Mouse (Mus musculus): ENCODE measurements around the gene Bach2. TPM values are rescaled to one million over a fixed set of nuclear protein-coding genes. Genes with fewer than 3 reads are reported as not detected.

Gene Bach2
- polyA plus RNA-seq, 1 experiment from 2014 or later, result 5.9 TPM

GRCm38 (mm10) chr4:32492834-32493233, 254.2 kb downstream of the Bach2 start:
- Histone ChIP-seq H3K27ac (no peak overlapping the region), H3K4me2 (ENCODE audit: low read length) (no peak overlapping the region), H3K4me3 (replicated peaks; ENCODE audit: low read depth, low read length) (no peak overlapping the region), H3K9ac (ENCODE audit: low read depth, low read length) (no peak overlapping the region), H3K27me3 (ENCODE audit: insufficient read depth, low read length) (no peaks in the 10 kb centered on the region), H3K9me3 (replicated peaks; ENCODE audit: low read length) (no peaks in the 10 kb centered on the region), H3K4me1 (replicated peaks; ENCODE audit: insufficient read depth, low read length) (no peaks in the 10 kb centered on the region), H3K36me3 (ENCODE audit: insufficient read depth, low read length) (no peaks in the 10 kb centered on the region)
- WGBS, result 82% methylated on average over 7 of the region's 7 CpGs
- DNase-seq (ENCODE audit: low spot score) (no peak), ATAC-seq (replicated peaks; ENCODE audit: low FRiP score, low read depth) (no peak; the same call in 1 of the 2 replicates)
- no peak for TF ChIP-seq CTCF (IDR thresholded peaks at IDR 0.05; ENCODE audit: low read depth)

GRCm38 (mm10) chr4:32501780-32502179, 263.2 kb downstream of the Bach2 start:
- no peak for ATAC-seq (replicated peaks; ENCODE audit: low FRiP score, low read depth)
- H3K36me3 ChIP-seq (ENCODE audit: insufficient read depth, low read length), result no peaks in the 10 kb centered on the region
- H3K4me2 ChIP-seq (ENCODE audit: low read length), result no peak overlapping the region
- WGBS, result 89% methylated on average over 8 of the region's 8 CpGs
- no peak overlapping the region for H3K27ac ChIP-seq
- H3K4me3 ChIP-seq (replicated peaks; ENCODE audit: low read depth, low read length), result no peak overlapping the region
- no peak for DNase-seq (ENCODE audit: low spot score)
- H3K9ac ChIP-seq (ENCODE audit: low read depth, low read length), result no peak overlapping the region
- no peaks in the 10 kb centered on the region for H3K4me1 ChIP-seq (replicated peaks; ENCODE audit: insufficient read depth, low read length)
- H3K9me3 ChIP-seq (replicated peaks; ENCODE audit: low read length), result no peaks in the 10 kb centered on the region
- no peaks in the 10 kb centered on the region for H3K27me3 ChIP-seq (ENCODE audit: insufficient read depth, low read length)
- no peak for TF ChIP-seq CTCF (IDR thresholded peaks at IDR 0.05; ENCODE audit: low read depth)

GRCm38 (mm10) chr4:32502181-32502580, 263.6 kb downstream of the Bach2 start:
- H3K27ac ChIP-seq, result no peak overlapping the region
- no peaks in the 10 kb centered on the region for H3K27me3 ChIP-seq (ENCODE audit: insufficient read depth, low read length)
- no peak overlapping the region for H3K9ac ChIP-seq (ENCODE audit: low read depth, low read length)
- H3K4me3 ChIP-seq (replicated peaks; ENCODE audit: low read depth, low read length), result no peak overlapping the region
- WGBS, result 91% methylated on average over 4 of the region's 4 CpGs
- TF ChIP-seq CTCF (IDR thresholded peaks at IDR 0.05; ENCODE audit: low read depth), result no peak
- no peak for ATAC-seq (replicated peaks; ENCODE audit: low FRiP score, low read depth)
- no peak for DNase-seq (ENCODE audit: low spot score)
- no peaks in the 10 kb centered on the region for H3K36me3 ChIP-seq (ENCODE audit: insufficient read depth, low read length)
- H3K4me2 ChIP-seq (ENCODE audit: low read length), result no peak overlapping the region
- no peaks in the 10 kb centered on the region for H3K9me3 ChIP-seq (replicated peaks; ENCODE audit: low read length)
- H3K4me1 ChIP-seq (replicated peaks; ENCODE audit: insufficient read depth, low read length), result no peaks in the 10 kb centered on the region

GRCm38 (mm10) chr4:32504236-32504635, 265.6 kb downstream of the Bach2 start:
- 78% methylated on average over 11 of the region's 11 CpGs for WGBS
- ATAC-seq (replicated peaks; ENCODE audit: low FRiP score, low read depth), result no peak
- no peak overlapping the region for H3K27ac ChIP-seq
- H3K9ac ChIP-seq (ENCODE audit: low read depth, low read length), result no peak overlapping the region
- H3K9me3 ChIP-seq (replicated peaks; ENCODE audit: low read length), result no peaks in the 10 kb centered on the region
- no peaks in the 10 kb centered on the region for H3K36me3 ChIP-seq (ENCODE audit: insufficient read depth, low read length)
- no peaks in the 10 kb centered on the region for H3K4me1 ChIP-seq (replicated peaks; ENCODE audit: insufficient read depth, low read length)
- H3K4me3 ChIP-seq (replicated peaks; ENCODE audit: low read depth, low read length), result no peak overlapping the region
- no peak for DNase-seq (ENCODE audit: low spot score)
- H3K27me3 ChIP-seq (ENCODE audit: insufficient read depth, low read length), result no peaks in the 10 kb centered on the region
- no peak for TF ChIP-seq CTCF (IDR thresholded peaks at IDR 0.05; ENCODE audit: low read depth)
- H3K4me2 ChIP-seq (ENCODE audit: low read length), result no peak overlapping the region

- DNase-seq (ENCODE audit: low spot score) (no peak), ATAC-seq (replicated peaks; ENCODE audit: low FRiP score, low read depth) (no peak)
- 88% methylated on average over 7 of the region's 7 CpGs for WGBS
- Histone ChIP-seq H3K9me3 (replicated peaks; ENCODE audit: low read length) (no peaks in the 10 kb centered on the region), H3K4me3 (replicated peaks; ENCODE audit: low read depth, low read length) (no peak overlapping the region), H3K27me3 (ENCODE audit: insufficient read depth, low read length) (no peaks in the 10 kb centered on the region), H3K36me3 (ENCODE audit: insufficient read depth, low read length) (no peaks in the 10 kb centered on the region), H3K4me1 (replicated peaks; ENCODE audit: insufficient read depth, low read length) (no peaks in the 10 kb centered on the region), H3K4me2 (ENCODE audit: low read length) (no peak overlapping the region), H3K9ac (ENCODE audit: low read depth, low read length) (no peak overlapping the region), H3K27ac (no peak overlapping the region)
- TF ChIP-seq CTCF (IDR thresholded peaks at IDR 0.05; ENCODE audit: low read depth), result no peak
Measured at GRCm38 (mm10) chr4:32506306-32506808, 267.8 kb downstream of the Bach2 start.

- Histone ChIP-seq H3K9ac (ENCODE audit: low read depth, low read length) (no peak overlapping the region), H3K9me3 (replicated peaks; ENCODE audit: low read length) (no peaks in the 10 kb centered on the region), H3K4me1 (replicated peaks; ENCODE audit: insufficient read depth, low read length) (no peaks in the 10 kb centered on the region), H3K36me3 (ENCODE audit: insufficient read depth, low read length) (no peaks in the 10 kb centered on the region), H3K4me2 (ENCODE audit: low read length) (no peak overlapping the region), H3K27ac (no peak overlapping the region), H3K27me3 (ENCODE audit: insufficient read depth, low read length) (no peaks in the 10 kb centered on the region), H3K4me3 (replicated peaks; ENCODE audit: low read depth, low read length) (no peak overlapping the region)
- no peak for DNase-seq (ENCODE audit: low spot score)
- TF ChIP-seq CTCF (IDR thresholded peaks at IDR 0.05; ENCODE audit: low read depth), result no peak
- 80% methylated on average over 6 of the region's 6 CpGs for WGBS
- ATAC-seq (replicated peaks; ENCODE audit: low FRiP score, low read depth), result no peak
Measured at GRCm38 (mm10) chr4:32507041-32507440, 268.4 kb downstream of the Bach2 start.

GRCm38 (mm10) chr4:32508572-32508971, 270.0 kb downstream of the Bach2 start:
- Histone ChIP-seq H3K9ac (ENCODE audit: low read depth, low read length) (no peak overlapping the region), H3K27me3 (ENCODE audit: insufficient read depth, low read length) (no peaks in the 10 kb centered on the region), H3K4me3 (replicated peaks; ENCODE audit: low read depth, low read length) (no peak overlapping the region), H3K36me3 (ENCODE audit: insufficient read depth, low read length) (no peaks in the 10 kb centered on the region), H3K9me3 (replicated peaks; ENCODE audit: low read length) (no peaks in the 10 kb centered on the region), H3K4me1 (replicated peaks; ENCODE audit: insufficient read depth, low read length) (no peaks in the 10 kb centered on the region), H3K4me2 (ENCODE audit: low read length) (no peak overlapping the region), H3K27ac (no peak overlapping the region)
- no peak for TF ChIP-seq CTCF (IDR thresholded peaks at IDR 0.05; ENCODE audit: low read depth)
- 28% methylated on average over 2 of the region's 2 CpGs for WGBS
- DNase-seq (ENCODE audit: low spot score) (no peak), ATAC-seq (replicated peaks; ENCODE audit: low FRiP score, low read depth) (no peak)
